Comparison of ENCODE assay signal across 7 mouse cellular contexts in genomic region chr2:21204912-21205830, GRCm38 (mm10). TPM values are rescaled to one million over a fixed set of nuclear protein-coding genes. Genes with fewer than 3 reads are reported as not detected.
DNase-seq lines count a peak whose midpoint lies in the region; ATAC-seq lines count a peak whose summit lies in the region.

Gene Enkur (minus strand): TSS chr2:21205365.
Gene Thnsl1 (plus strand): TSS chr2:21205724.

- H3K4me1 ChIP-seq in embryonic facial prominence, embryonic 12.5 days = no peaks in the 10 kb centered on the region
- H3K4me1 ChIP-seq in limb, embryonic 11.5 days (ENCODE audit: control insufficient read depth, insufficient read depth, low read length) = no peaks in the 10 kb centered on the region
- peaks cover 13% of the 10 kb centered on the region for H3K4me1 ChIP-seq in midbrain, embryonic 14.5 days (ENCODE audit: control insufficient read depth, insufficient read depth, low read length)

- peak; percentile 98 for DNase-seq in adrenal gland, postnatal 25 days
- DNase-seq in heart, adult 11 months = peak; percentile 100
- peak; percentile 100 for DNase-seq in kidney, adult 18-20 months
- DNase-seq in limb, embryonic 11.5 days (ENCODE audit: low spot score) = peak; percentile 99
- DNase-seq in midbrain, embryonic 14.5 days = peak; percentile 99
- DNase-seq in spleen, adult 18-20 months = peak; percentile 98 to 100

- no peaks in the 10 kb centered on the region for H3K9me3 ChIP-seq in embryonic facial prominence, embryonic 12.5 days
- H3K9me3 ChIP-seq in limb, embryonic 11.5 days (ENCODE audit: control insufficient read depth, low read length) = no peaks in the 10 kb centered on the region
- H3K9me3 ChIP-seq in midbrain, embryonic 14.5 days (ENCODE audit: control insufficient read depth, low read length) = no peaks in the 10 kb centered on the region

- H3K4me2 ChIP-seq in embryonic facial prominence, embryonic 12.5 days (replicated peaks) = peak within 1 kb of the TSS; percentile 62
- peak within 1 kb of the TSS; percentile 64 for H3K4me2 ChIP-seq in limb, embryonic 11.5 days (ENCODE audit: low read depth, severe bottlenecking)
- peak within 1 kb of the TSS; percentile 86 for H3K4me2 ChIP-seq in midbrain, embryonic 14.5 days (ENCODE audit: low read length)

- H3K27me3 ChIP-seq in embryonic facial prominence, embryonic 12.5 days = no peaks in the 10 kb centered on the region
- no peaks in the 10 kb centered on the region for H3K27me3 ChIP-seq in limb, embryonic 11.5 days (ENCODE audit: control insufficient read depth, insufficient read depth, low read length)
- H3K27me3 ChIP-seq in midbrain, embryonic 14.5 days (ENCODE audit: control insufficient read depth, insufficient read depth, low read length) = no peaks in the 10 kb centered on the region

- 4% methylated on average over 43 of the region's 43 CpGs for WGBS in embryonic facial prominence, embryonic 12.5 days
- WGBS in limb, embryonic 11.5 days = 3% methylated on average over 41 of the region's 43 CpGs
- WGBS in midbrain, embryonic 14.5 days = 3% methylated on average over 43 of the region's 43 CpGs

- no peak within 1 kb of the TSS for H3K27ac ChIP-seq in embryonic facial prominence, embryonic 12.5 days
- no peak within 1 kb of the TSS for H3K27ac ChIP-seq in limb, embryonic 11.5 days (replicated peaks; ENCODE audit: low read depth, low read length)
- peak within 1 kb of the TSS; percentile 85 for H3K27ac ChIP-seq in midbrain, embryonic 14.5 days (replicated peaks; ENCODE audit: low read depth, low read length)

- H3K9ac ChIP-seq in embryonic facial prominence, embryonic 12.5 days = peak within 1 kb of the TSS; percentile 56
- H3K9ac ChIP-seq in limb, embryonic 11.5 days (ENCODE audit: low read length) = peak within 1 kb of the TSS; percentile 64
- peak within 1 kb of the TSS; percentile 69 for H3K9ac ChIP-seq in midbrain, embryonic 14.5 days (replicated peaks; ENCODE audit: low read length)

- H3K36me3 ChIP-seq in embryonic facial prominence, embryonic 12.5 days = no peaks in the 10 kb centered on the region
- H3K36me3 ChIP-seq in limb, embryonic 11.5 days (ENCODE audit: control insufficient read depth, insufficient read depth, low read length) = no peaks in the 10 kb centered on the region
- no peaks in the 10 kb centered on the region for H3K36me3 ChIP-seq in midbrain, embryonic 14.5 days (ENCODE audit: control insufficient read depth, insufficient read depth, low read length)

- H3K4me3 ChIP-seq in embryonic facial prominence, embryonic 12.5 days = peak within 1 kb of the TSS; percentile 60
- peak within 1 kb of the TSS; percentile 56 for H3K4me3 ChIP-seq in limb, embryonic 11.5 days (ENCODE audit: low read depth, low read length)
- H3K4me3 ChIP-seq in midbrain, embryonic 14.5 days (replicated peaks; ENCODE audit: low read depth, low read length) = peak within 1 kb of the TSS; percentile 66

- peak; percentile 97 for ATAC-seq in embryonic facial prominence, embryonic 12.5 days (ENCODE audit: insufficient number of reproducible peaks, insufficient read depth, low FRiP score, low TSS enrichment)
- peak; percentile 99 for ATAC-seq in limb, embryonic 11.5 days (ENCODE audit: insufficient number of reproducible peaks, low FRiP score, low TSS enrichment, low read depth)
- ATAC-seq in midbrain, embryonic 14.5 days (ENCODE audit: low FRiP score, low TSS enrichment) = peak; percentile 99

RNA-seq across cellular contexts. Expression of gene Enkur, which starts in this region (rescaled TPM):
- total RNA-seq in adrenal gland, postnatal 25 days (2021) = 1.2 TPM in 1 of 2 replicates, not detected in the other
- polyA plus RNA-seq in embryonic facial prominence, embryonic 12.5 days (2016; fragmentation: Nextera tagmentation; extraction: Ambion mirVana) = 0.54 TPM in 1 of 2 replicates, not detected in the other
- polyA plus RNA-seq in limb, embryonic 11.5 days (2014; fragmentation: Nextera tagmentation; extraction: Ambion mirVana) = not detected in 2 replicates
- polyA plus RNA-seq in midbrain, embryonic 14.5 days (2014; fragmentation: Nextera tagmentation; extraction: Ambion mirVana) = 3.7 and 4.8 TPM in 2 replicates

RNA-seq across cellular contexts. Expression of gene Thnsl1, which starts in this region (rescaled TPM):
- 6.9 and 10.9 TPM in 2 replicates for total RNA-seq in adrenal gland, postnatal 25 days (2021)
- polyA plus RNA-seq in embryonic facial prominence, embryonic 12.5 days (2016; fragmentation: Nextera tagmentation; extraction: Ambion mirVana) = 8.6 and 9.0 TPM in 2 replicates
- 6.7 and 7.8 TPM in 2 replicates for polyA plus RNA-seq in limb, embryonic 11.5 days (2014; fragmentation: Nextera tagmentation; extraction: Ambion mirVana)
- 22.4 and 26.7 TPM in 2 replicates for polyA plus RNA-seq in midbrain, embryonic 14.5 days (2014; fragmentation: Nextera tagmentation; extraction: Ambion mirVana)
